Mouse (Mus musculus) kidney, adult 2 months (tissue): ENCODE results near the gene Mier2. TPM values are rescaled to one million over a fixed set of nuclear protein-coding genes. Genes with fewer than 3 reads are reported as not detected.

Source experiments
- DNase-seq: peaks from one replicate; pipeline ENCODE4 v3.0.0; 2021
- H3K27ac ChIP-seq: fragments of 200-500 bp; 2 replicates; pipeline ENCODE4 v1.5.1; 2012; ENCODE audit warnings: low read depth, low read length, control low read depth, inconsistent platforms; ENCODE audit not compliant: insufficient read depth
- H3K27me3 ChIP-seq: fragments of 200-500 bp; replicated peaks from 2 replicates; pipeline ENCODE4 v1.6.1; 2012; ENCODE audit warnings: mild to moderate bottlenecking, moderate library complexity, low read length, inconsistent platforms; ENCODE audit not compliant: control insufficient read depth, insufficient read depth
- H3K36me3 ChIP-seq: fragments of 200-500 bp; 2 replicates; pipeline ENCODE4 v1.6.1; 2012; ENCODE audit warnings: mild to moderate bottlenecking, moderate library complexity, low read length, inconsistent platforms; ENCODE audit not compliant: control insufficient read depth, insufficient read depth
- H3K4me1 ChIP-seq: fragments of 200-500 bp; 2 replicates; pipeline ENCODE4 v1.6.1; 2011; ENCODE audit warnings: low read length; ENCODE audit not compliant: control insufficient read depth, insufficient read depth
- H3K4me3 ChIP-seq: fragments of 200-500 bp; 2 replicates; pipeline ENCODE4 v1.5.1; 2011; ENCODE audit warnings: mild to moderate bottlenecking, low read depth, low read length, control low read depth; ENCODE audit not compliant: insufficient read depth
- CTCF ChIP-seq: fragments of 200-500 bp; conservative IDR thresholded peaks from 2 replicates; pipeline ENCODE4 v1.5.1; 2011; ENCODE audit warnings: low read depth, mild to moderate bottlenecking, control low read depth, low read length, moderate library complexity, mixed read lengths; ENCODE audit not compliant: insufficient read depth, insufficient read length
- POLR2A ChIP-seq: fragments of 200-500 bp; IDR thresholded peaks from one replicate; pipeline ENCODE4 v1.6.1; 2011; ENCODE audit warnings: low read depth, low read length, control low read depth
- WGBS: fragments of 180-500 bp; shearing (Covaris S2); methylation state at CpG from one replicate; pipeline ENCODE4 v1.1.7; 2018; 5-methylcytosine and 5-hydroxymethylcytosine counted together
- polyA plus RNA-seq: library from polyadenylated mRNA; depleted of rRNA; stranded (reverse); fragments of >200 nt; gene quantifications from 2 replicates; pipeline ENCODE4 v1.2.3, GENCODE M21; 2012

Mier2 gene
- polyA plus RNA-seq, 1 experiment, result 35.0 TPM

DNA sequence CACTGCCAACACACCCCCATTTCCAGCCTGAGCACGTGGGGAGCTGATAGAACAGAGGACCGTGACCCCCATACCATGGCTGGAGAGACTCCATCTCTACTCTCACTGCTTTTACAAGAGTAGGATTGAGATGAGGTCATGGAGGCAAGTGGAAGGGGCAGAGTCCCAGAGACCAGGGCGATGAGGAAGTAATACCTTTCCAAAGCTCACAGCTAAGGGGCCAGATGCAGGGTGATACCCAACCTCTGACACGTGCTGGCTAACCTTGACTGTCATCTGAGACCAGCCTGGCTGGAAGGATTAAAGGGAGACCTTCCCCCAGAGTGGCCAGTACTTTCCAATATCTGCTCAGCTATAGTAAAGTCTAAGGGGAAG is 32.7 kb upstream of the Mier2 start:
- H3K4me3 ChIP-seq, result no peak overlapping the region
- TF ChIP-seq CTCF, result no peak
- no peak for TF ChIP-seq POLR2A
- no peaks in the 10 kb centered on the region for H3K36me3 ChIP-seq
- 64% methylated on average over 4 of the region's 4 CpGs for WGBS
- no peak for DNase-seq
- H3K27ac ChIP-seq, result no peak overlapping the region
- no peaks in the 10 kb centered on the region for H3K27me3 ChIP-seq
- H3K4me1 ChIP-seq, result no peaks in the 10 kb centered on the region

GRCm38 (mm10) chr10:79587061-79587751 is 32.2 kb upstream of the Mier2 start, which contains the start of gene Theg:
Gene Theg (minus strand): TSS chr10:79587331.
- no peaks in the 10 kb centered on the region for H3K36me3 ChIP-seq
- no peaks in the 10 kb centered on the region for H3K27me3 ChIP-seq
- H3K4me3 ChIP-seq, result no peak within 1 kb of the TSS
- TF ChIP-seq CTCF (no peak), POLR2A (no peak)
- H3K4me1 ChIP-seq, result no peaks in the 10 kb centered on the region
- no peak for DNase-seq
- 81% methylated on average over 5 of the region's 5 CpGs for WGBS
- no peak within 1 kb of the TSS for H3K27ac ChIP-seq

DNA sequence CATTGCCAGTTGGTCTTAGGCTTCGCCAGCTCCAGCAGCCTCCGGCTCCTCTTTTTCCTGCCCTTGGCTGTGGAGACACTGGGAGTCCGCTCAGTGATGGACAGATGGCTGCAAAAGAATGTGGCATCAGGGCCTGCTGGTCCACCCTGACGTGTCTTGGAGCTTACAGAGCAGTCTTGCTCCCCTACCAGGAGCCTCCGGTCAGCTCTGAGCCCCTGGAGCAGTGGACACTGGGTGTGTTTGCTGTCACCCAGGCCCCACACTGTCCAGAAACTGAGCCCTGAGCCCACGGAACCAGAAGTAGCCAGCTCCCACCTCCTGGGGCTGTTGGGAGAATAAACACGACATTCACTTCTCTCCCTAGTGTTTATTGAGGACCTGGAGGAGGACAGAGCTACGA is 31.2 kb upstream of the Mier2 start:
- TF ChIP-seq POLR2A, result no peak
- no peak for TF ChIP-seq CTCF
- no peak for DNase-seq
- H3K4me1 ChIP-seq, result no peaks in the 10 kb centered on the region
- H3K36me3 ChIP-seq, result no peaks in the 10 kb centered on the region
- H3K4me3 ChIP-seq, result no peak overlapping the region
- no peak overlapping the region for H3K27ac ChIP-seq
- H3K27me3 ChIP-seq, result no peaks in the 10 kb centered on the region
- WGBS, result 70% methylated on average over 8 of the region's 8 CpGs

GRCm38 (mm10) chr10:79585723-79586122 is 30.7 kb upstream of the Mier2 start:
- H3K36me3 ChIP-seq, result no peaks in the 10 kb centered on the region
- 95% methylated on average over 5 of the region's 5 CpGs for WGBS
- no peaks in the 10 kb centered on the region for H3K4me1 ChIP-seq
- H3K27ac ChIP-seq, result no peak overlapping the region
- H3K4me3 ChIP-seq, result no peak overlapping the region
- H3K27me3 ChIP-seq, result no peaks in the 10 kb centered on the region
- no peak for DNase-seq
- no peak for TF ChIP-seq CTCF
- no peak for TF ChIP-seq POLR2A

DNA sequence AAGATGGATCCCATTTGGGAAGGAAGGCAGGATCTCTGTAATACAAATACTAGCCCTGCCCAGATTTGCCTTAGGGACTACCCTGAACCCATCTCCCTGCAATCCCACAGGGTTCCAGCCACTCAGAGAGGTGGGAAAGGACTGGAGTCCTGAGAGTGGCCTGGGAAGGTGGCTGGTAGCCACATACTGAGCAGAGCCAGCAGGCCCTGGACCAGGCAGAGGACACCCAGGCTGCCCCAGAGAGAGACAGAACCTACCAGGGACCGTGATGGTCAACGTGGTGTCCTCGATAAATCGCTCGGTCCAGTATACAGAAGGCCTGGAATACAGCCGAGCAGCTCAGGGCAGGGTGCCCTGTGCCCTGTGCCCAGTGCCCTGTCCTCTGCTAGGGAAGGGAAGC is 30.1 kb upstream of the Mier2 start:
- no peak for DNase-seq
- TF ChIP-seq POLR2A (no peak), CTCF (no peak)
- H3K27me3 ChIP-seq, result no peaks in the 10 kb centered on the region
- no peaks in the 10 kb centered on the region for H3K36me3 ChIP-seq
- H3K4me1 ChIP-seq, result no peaks in the 10 kb centered on the region
- no peak overlapping the region for H3K27ac ChIP-seq
- 92% methylated on average over 6 of the region's 6 CpGs for WGBS
- H3K4me3 ChIP-seq, result no peak overlapping the region

GRCm38 (mm10) chr10:79584426-79584825 is 29.4 kb upstream of the Mier2 start:
- Histone ChIP-seq H3K4me3 (no peak overlapping the region), H3K27me3 (no peaks in the 10 kb centered on the region), H3K27ac (no peak overlapping the region), H3K36me3 (no peaks in the 10 kb centered on the region), H3K4me1 (no peaks in the 10 kb centered on the region)
- TF ChIP-seq CTCF (no peak), POLR2A (no peak)
- 72% methylated on average over 9 of the region's 9 CpGs for WGBS
- DNase-seq, result no peak

GRCm38 (mm10) chr10:79584021-79584420 is 29.0 kb upstream of the Mier2 start:
- no peak for DNase-seq
- WGBS, result 65% methylated on average over 7 of the region's 7 CpGs
- H3K4me3 ChIP-seq, result no peak overlapping the region

More at GRCm38 (mm10) chr10:79584021-79584420, 29.0 kb upstream of the Mier2 start:
- Histone ChIP-seq H3K27ac (no peak overlapping the region), H3K36me3 (no peaks in the 10 kb centered on the region), H3K27me3 (no peaks in the 10 kb centered on the region), H3K4me1 (no peaks in the 10 kb centered on the region)
- TF ChIP-seq CTCF, result no peak
- TF ChIP-seq POLR2A, result no peak
